Mouse (Mus musculus) intestine, postnatal 0 days (tissue): Measurements from ENCODE around the gene Polr2h. TPM values are rescaled to one million over a fixed set of nuclear protein-coding genes. Genes with fewer than 3 reads are reported as not detected.

Experiments used
- ATAC-seq: fragments of 200-750 bp; cut with Nextera tagmentation; 2 replicates; pipeline ENCODE4 v1.8.0; 2017; ENCODE audit warnings: mild to moderate bottlenecking, moderate TSS enrichment, moderate library complexity
- H3K27ac ChIP-seq: fragments of 300-500 bp; sonication (generic); 2 replicates; pipeline ENCODE4 v1.5.1; 2014; ENCODE audit warnings: mild to moderate bottlenecking, low read depth, low read length, moderate library complexity
- H3K27me3 ChIP-seq: fragments of 300-500 bp; sonication (generic); replicated peaks from 2 replicates; pipeline ENCODE4 v1.6.1; 2014; ENCODE audit warnings: low read length, mixed read lengths; ENCODE audit not compliant: control insufficient read depth, insufficient read depth
- H3K36me3 ChIP-seq: fragments of 300-500 bp; sonication (generic); 2 replicates; pipeline ENCODE4 v1.6.1; 2014; ENCODE audit warnings: mild to moderate bottlenecking, moderate library complexity; ENCODE audit not compliant: control insufficient read depth, insufficient read depth
- H3K4me1 ChIP-seq: fragments of 300-500 bp; sonication (generic); replicated peaks from 2 replicates; pipeline ENCODE4 v1.6.1; 2014; ENCODE audit warnings: antibody characterized with exemption, low read length, mixed read lengths; ENCODE audit not compliant: control insufficient read depth, insufficient read depth
- H3K4me2 ChIP-seq: fragments of 300-500 bp; sonication (generic); replicated peaks from 2 replicates; pipeline ENCODE4 v1.6.1; 2014; ENCODE audit warnings: low read depth, mild to moderate bottlenecking, moderate library complexity
- H3K4me3 ChIP-seq: fragments of 300-500 bp; sonication (generic); 2 replicates; pipeline ENCODE4 v1.5.1; 2014; ENCODE audit warnings: low read depth, low read length
- H3K9ac ChIP-seq: fragments of 300-500 bp; sonication (generic); 2 replicates; pipeline ENCODE4 v1.6.1; 2014; ENCODE audit warnings: mild to moderate bottlenecking, low read depth, low read length
- H3K9me3 ChIP-seq: fragments of 300-500 bp; sonication (generic); 2 replicates; pipeline ENCODE4 v1.6.1; 2016; ENCODE audit warnings: mixed run types; ENCODE audit not compliant: control insufficient read depth
- CTCF ChIP-seq: sonication (generic); IDR thresholded peaks from 2 replicates; pipeline ENCODE4 v1.5.1; 2016; ENCODE audit warnings: low read depth, mild to moderate bottlenecking, control low read depth, antibody characterized with exemption, moderate library complexity
- WGBS: fragments of 180-500 bp; shearing (Covaris S2); extraction: QIAGEN DNeasy Blood & Tissue Kit; methylation state at CpG from one replicate; pipeline ENCODE4 v1.1.7; 2014; 5-methylcytosine and 5-hydroxymethylcytosine counted together
- polyA plus RNA-seq: library from polyadenylated mRNA; unstranded; fragments of >200 nt; fragmentation: Nextera tagmentation; extraction: Ambion mirVana; gene quantifications from 2 replicates; pipeline ENCODE4 v1.2.1, GENCODE M21; 2015

The Polr2h gene
- polyA plus RNA-seq, 1 experiment from 2014 or later = 52.9 TPM

GRCm38 (mm10) chr16:20700036-20700435 is 17.4 kb upstream of the Polr2h start:
- Histone ChIP-seq H3K27me3 (no peaks in the 10 kb centered on the region), H3K4me3 (no peak overlapping the region), H3K36me3 (peaks cover 13% of the 10 kb centered on the region), H3K4me1 (no peaks in the 10 kb centered on the region), H3K27ac (no peak overlapping the region), H3K9me3 (no peaks in the 10 kb centered on the region), H3K4me2 (no peak overlapping the region), H3K9ac (no peak overlapping the region)
- no peak for ATAC-seq
- TF ChIP-seq CTCF = no peak
- WGBS = 64% methylated on average over 5 of the region's 5 CpGs

GRCm38 (mm10) chr16:20701316-20701715 is 16.1 kb upstream of the Polr2h start:
- TF ChIP-seq CTCF = no peak
- WGBS = 65% methylated on average over 7 of the region's 7 CpGs
- Histone ChIP-seq H3K27me3 (no peaks in the 10 kb centered on the region), H3K36me3 (peaks cover 24% of the 10 kb centered on the region), H3K4me1 (no peaks in the 10 kb centered on the region), H3K9ac (no peak overlapping the region), H3K9me3 (no peaks in the 10 kb centered on the region), H3K4me2 (no peak overlapping the region), H3K4me3 (no peak overlapping the region), H3K27ac (no peak overlapping the region)
- no peak for ATAC-seq

GRCm38 (mm10) chr16:20701729-20702521 is 15.5 kb upstream of the Polr2h start:
- peaks cover 30% of the 10 kb centered on the region for H3K36me3 ChIP-seq
- 48% methylated on average over 12 of the region's 12 CpGs for WGBS
- no peak overlapping the region for H3K9ac ChIP-seq
- no peak overlapping the region for H3K27ac ChIP-seq
- no peaks in the 10 kb centered on the region for H3K9me3 ChIP-seq
- no peaks in the 10 kb centered on the region for H3K27me3 ChIP-seq
- H3K4me2 ChIP-seq = no peak overlapping the region
- H3K4me3 ChIP-seq = no peak overlapping the region
- ATAC-seq = no peak
- no peaks in the 10 kb centered on the region for H3K4me1 ChIP-seq
- TF ChIP-seq CTCF = no peak

GRCm38 (mm10) chr16:20702522-20702893 is 15.0 kb upstream of the Polr2h start:
- H3K36me3 ChIP-seq = peaks cover 36% of the 10 kb centered on the region
- no peak overlapping the region for H3K9ac ChIP-seq
- H3K4me3 ChIP-seq = no peak overlapping the region
- ATAC-seq = peak; percentile 53; the same call in 1 of the 2 replicates
- H3K9me3 ChIP-seq = no peaks in the 10 kb centered on the region
- H3K4me1 ChIP-seq = no peaks in the 10 kb centered on the region
- TF ChIP-seq CTCF = peak; percentile 84
- H3K27me3 ChIP-seq = no peaks in the 10 kb centered on the region
- WGBS = 21% methylated on average over 8 of the region's 8 CpGs
- H3K4me2 ChIP-seq = no peak overlapping the region
- no peak overlapping the region for H3K27ac ChIP-seq

GRCm38 (mm10) chr16:20703071-20703470 is 14.4 kb upstream of the Polr2h start:
- no peak overlapping the region for H3K4me2 ChIP-seq
- no peak for TF ChIP-seq CTCF
- no peak overlapping the region for H3K9ac ChIP-seq
- peaks cover 42% of the 10 kb centered on the region for H3K36me3 ChIP-seq
- H3K27me3 ChIP-seq = no peaks in the 10 kb centered on the region
- H3K9me3 ChIP-seq = no peaks in the 10 kb centered on the region
- H3K4me3 ChIP-seq = no peak overlapping the region
- no peak for ATAC-seq
- 94% methylated on average over 10 of the region's 10 CpGs for WGBS
- no peak overlapping the region for H3K27ac ChIP-seq
- H3K4me1 ChIP-seq = no peaks in the 10 kb centered on the region

- Histone ChIP-seq H3K4me2 (no peak overlapping the region), H3K9me3 (no peaks in the 10 kb centered on the region), H3K27ac (no peak overlapping the region), H3K36me3 (peaks cover 49% of the 10 kb centered on the region), H3K4me3 (no peak overlapping the region), H3K4me1 (no peaks in the 10 kb centered on the region), H3K27me3 (no peaks in the 10 kb centered on the region), H3K9ac (no peak overlapping the region)
- WGBS = 87% methylated on average over 6 of the region's 6 CpGs
- TF ChIP-seq CTCF = no peak
- no peak for ATAC-seq
These were observed 13.6 kb upstream of the Polr2h start for GRCm38 (mm10) chr16:20703699-20704400.
